Mouse (Mus musculus) T-helper 17 cell (primary cell): ENCODE measurements at regions not wholly inside any gene's neighbourhood (a gene's known extent, or its start where the extent isn't known, plus 50 kb on each side); places are given as distances from the start of the nearest gene placed in this dataset.

ENCODE experiments used
- in situ Hi-C, 2 experiments: fragments of 300-600 bp; cut with MboI, MseI; formaldehyde crosslinking; loops; 1 replicate in 1 of 2; 2 replicates in 1 of 2; pipeline ENCODE4 v1.15.1; 2025; ENCODE audit warnings: high pct_unique_total_duplicates in 2 of 2

DNA sequence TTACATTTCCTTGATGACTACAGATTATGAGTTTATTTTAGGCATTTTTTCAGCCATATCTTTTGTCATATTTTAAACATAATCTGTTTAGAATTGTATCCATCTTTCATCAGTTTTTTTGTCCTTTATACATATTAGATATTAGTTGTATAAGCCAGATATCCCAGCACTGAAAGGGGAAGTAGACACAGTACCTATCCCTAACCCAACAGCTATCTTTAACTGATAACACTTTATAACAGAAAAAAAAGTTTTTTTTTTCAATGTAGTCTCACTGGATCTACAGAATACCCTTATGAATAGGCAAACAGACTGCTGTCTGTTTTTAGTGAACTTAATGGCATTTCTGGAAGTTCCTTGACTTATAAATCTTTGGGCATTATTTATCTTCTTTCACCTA lies 1152.1 kb upstream of the Fam98a start:
- in situ Hi-C loops = no loop called here

DNA sequence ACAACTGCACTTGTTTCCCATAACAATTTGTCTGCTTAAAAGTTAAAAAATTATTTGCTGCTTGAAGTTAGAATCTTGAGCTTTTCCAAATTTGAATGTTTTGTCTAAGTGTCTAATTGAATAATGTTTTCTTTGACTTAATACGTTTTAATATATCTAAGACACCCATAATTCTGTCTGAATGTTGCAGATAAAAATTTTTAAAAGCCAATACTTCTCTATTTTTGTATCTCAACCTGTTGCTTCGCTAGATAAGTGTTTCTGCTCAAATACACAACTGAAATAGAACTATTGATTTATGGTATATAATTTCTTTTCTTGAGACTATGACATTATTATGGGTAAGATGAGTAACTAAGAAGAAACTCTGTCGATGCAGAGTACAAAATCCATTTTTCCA lies 1144.5 kb upstream of the Fam98a start:
- in situ Hi-C loops = no loop called here

DNA sequence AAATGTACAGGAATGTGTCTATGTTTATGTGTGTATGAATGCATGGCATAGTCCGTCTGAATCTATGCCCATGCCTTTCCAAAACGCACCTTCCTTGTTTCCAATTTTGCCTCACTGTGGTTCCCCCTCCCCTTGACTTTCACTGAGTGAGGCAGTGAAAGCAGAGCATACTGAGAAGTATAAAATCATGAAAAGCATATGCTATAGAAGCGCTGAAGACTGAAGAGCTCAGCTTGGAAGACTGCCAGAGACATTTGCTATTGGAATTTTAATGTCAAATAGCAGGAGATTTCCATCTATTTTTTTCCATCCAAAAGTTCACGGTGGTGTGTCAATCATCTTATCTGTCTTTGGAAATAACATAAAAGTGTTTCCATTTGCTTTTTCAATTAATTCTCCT lies 1106.3 kb upstream of the Fam98a start:
- in situ Hi-C loops = no loop called here

GRCm38 (mm10) chr17:76625976-76626375 lies 1074.2 kb upstream of the Fam98a start:
- in situ Hi-C loops = loop anchor here in 1 of 2 experiments (10.0 kb wide), 1 partner anchor 289 kb away; no protein-coding TSS in a partner anchor

DNA sequence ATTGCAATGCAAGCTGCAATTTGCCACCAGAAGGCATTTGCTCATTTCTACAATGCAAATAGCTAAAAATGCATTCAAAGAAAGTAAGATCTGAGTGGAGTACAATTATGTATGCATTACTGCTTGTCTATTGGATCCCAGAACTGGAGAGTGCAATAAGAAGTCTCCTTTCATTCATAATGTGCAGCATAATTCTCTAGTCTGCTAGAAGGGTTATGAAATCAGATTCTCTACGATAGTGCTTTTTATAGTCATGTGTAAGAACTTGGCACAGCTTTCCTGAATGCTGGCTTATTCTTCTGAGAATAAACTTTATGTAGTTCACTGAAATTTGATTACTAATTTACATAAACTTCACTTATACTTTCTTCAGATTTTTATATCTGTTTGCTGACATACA lies 1053.5 kb upstream of the Fam98a start:
- in situ Hi-C loops = no loop called here

GRCm38 (mm10) chr17:76578323-76578722 lies 1026.6 kb upstream of the Fam98a start:
- in situ Hi-C loops = no loop called here

DNA sequence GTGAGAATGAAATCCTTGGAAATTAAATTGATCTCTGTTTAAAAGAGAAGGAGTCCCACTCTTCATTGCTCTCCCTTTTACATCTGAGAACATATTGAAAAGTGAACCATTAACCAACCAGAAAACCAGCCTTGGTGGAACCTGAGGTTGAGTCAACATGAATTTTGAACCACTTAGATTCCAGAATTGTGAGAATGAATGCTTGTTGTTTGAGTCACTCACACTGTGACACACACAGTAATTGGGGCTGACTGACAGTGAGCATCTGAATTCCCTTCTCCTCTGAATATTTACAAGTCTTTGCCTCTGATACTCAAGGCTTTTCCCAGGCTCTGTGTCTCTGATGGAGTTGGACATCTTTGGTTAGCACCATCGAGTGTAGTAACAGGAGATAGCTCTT lies 1008.0 kb upstream of the Fam98a start:
- in situ Hi-C loops = no loop called here

GRCm38 (mm10) chr17:76545566-76545965 lies 993.8 kb upstream of the Fam98a start:
- in situ Hi-C loops = no loop called here

GRCm38 (mm10) chr17:76535772-76536171 lies 984.0 kb upstream of the Fam98a start:
- in situ Hi-C loops = no loop called here

- in situ Hi-C loops = loop anchor here in 1 of 2 experiments (10.0 kb wide), 1 partner anchor 567 kb away; no protein-coding TSS in a partner anchor
These were observed 950.0 kb upstream of the Fam98a start for GRCm38 (mm10) chr17:76501732-76502131.

DNA sequence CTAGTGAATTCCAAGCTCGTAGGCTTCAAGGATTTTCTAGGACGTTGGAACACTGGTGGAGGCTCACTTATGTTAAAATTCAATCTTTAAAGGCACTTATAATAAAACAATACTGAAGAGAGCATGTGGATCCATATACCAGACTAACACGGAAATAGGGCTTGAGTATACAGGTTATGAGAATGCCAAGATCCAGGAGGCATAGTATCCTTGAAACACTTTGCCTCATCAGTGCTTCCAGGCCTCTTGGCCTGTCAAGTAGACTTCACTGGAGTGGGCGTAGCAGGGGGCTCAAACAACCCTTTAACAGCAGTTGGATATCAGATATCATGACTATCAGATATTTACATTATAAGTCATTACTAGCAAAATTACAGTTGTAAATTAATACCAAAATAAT lies 948.7 kb upstream of the Fam98a start:
- in situ Hi-C loops = loop anchor here in 1 of 2 experiments (10.0 kb wide), 1 partner anchor 566 kb away; no protein-coding TSS in a partner anchor

DNA sequence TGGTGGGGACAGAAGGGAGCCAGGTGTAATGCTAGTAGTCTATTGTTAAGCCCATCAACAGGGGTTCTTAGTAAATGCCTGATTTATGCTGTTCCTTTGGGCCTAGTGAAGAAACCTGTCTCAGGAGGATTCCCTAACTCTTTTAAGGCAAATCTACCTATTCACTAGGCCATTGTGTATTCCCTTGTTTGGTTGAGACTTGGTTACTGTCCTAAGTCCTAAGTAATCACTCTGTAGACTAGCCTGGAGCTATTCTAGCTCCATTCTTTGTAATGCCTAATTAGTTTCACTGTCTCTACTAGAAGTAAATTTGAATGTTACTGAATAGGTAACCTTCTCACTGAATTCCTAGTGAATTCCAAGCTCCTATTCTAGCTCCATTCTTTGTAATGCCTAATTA lies 948.2 kb upstream of the Fam98a start:
- in situ Hi-C loops = loop anchor here in 1 of 2 experiments (10.0 kb wide), 1 partner anchor 565 kb away; no protein-coding TSS in a partner anchor

DNA sequence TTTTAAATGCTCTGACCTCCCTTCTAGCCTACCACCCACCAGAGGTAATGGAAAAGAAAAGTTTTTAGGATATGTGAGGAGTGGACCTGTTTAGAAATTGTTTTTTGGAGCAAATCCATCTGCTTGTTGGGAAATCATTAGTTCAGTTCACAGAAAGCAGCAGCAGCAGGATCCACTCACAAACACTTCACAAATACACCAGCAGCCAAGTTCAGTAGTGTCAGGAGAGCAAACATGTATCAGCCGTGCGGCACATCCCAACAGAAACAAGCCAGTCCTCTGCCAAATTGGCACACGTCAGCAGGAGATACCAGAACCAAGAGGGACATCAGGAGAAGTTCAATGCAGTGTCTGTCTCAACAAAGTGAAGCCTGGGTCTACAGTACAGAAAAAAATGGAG lies 935.6 kb upstream of the Fam98a start:
- in situ Hi-C loops = no loop called here

GRCm38 (mm10) chr17:76484130-76484529 lies 932.4 kb upstream of the Fam98a start:
- in situ Hi-C loops = no loop called here

GRCm38 (mm10) chr17:76451296-76451834 lies 899.6 kb upstream of the Fam98a start:
- in situ Hi-C loops = no loop called here
